Mouse (Mus musculus): ENCODE data around the gene 1700017B05Rik.

DNA sequence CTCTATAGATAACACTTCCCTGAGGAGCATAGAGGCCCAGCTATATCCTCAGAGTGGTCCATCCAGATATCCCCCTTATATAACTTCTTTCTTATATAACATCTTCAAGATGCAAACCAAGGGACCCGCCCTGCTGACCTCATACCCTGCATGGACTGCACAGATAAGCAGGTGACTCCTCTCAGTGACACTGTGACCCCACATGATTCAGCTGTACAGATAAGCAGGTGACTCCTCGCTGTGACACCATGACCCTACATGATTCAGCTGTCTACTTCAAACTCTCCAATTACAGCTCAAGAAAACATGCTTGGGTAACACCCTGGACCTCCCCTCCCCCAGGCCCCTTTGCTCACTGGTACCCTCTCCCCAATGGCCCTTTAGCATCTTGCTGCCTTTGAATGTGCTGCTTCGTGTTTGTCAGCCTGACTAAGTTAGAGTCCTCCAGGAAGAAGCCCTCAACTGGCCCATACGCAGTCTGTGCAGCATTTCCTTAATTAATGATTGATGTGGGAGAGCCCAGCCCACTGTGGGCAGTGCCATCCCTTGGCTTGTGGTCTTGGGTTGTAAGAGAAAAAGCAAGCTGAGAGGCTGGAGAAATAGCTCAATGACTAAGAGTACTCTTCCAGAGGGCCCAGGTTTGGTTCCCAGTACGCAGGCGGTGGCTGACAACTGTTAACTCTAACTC lies 37.5 kb upstream of the 1700017B05Rik start:
- TF ChIP-seq EP300 (IDR thresholded peaks at IDR 0.05; ENCODE audit: insufficient read depth, low read depth, low read length), result no peak
- no peak for TF ChIP-seq CTCF (IDR thresholded peaks at IDR 0.05)
- TF ChIP-seq POLR2A (IDR thresholded peaks at IDR 0.05; ENCODE audit: insufficient read depth, low read depth, low read length), result no peak
